Mouse (Mus musculus): Measurements from ENCODE around the gene Nol10. TPM values are rescaled to one million over a fixed set of nuclear protein-coding genes. Genes with fewer than 3 reads are reported as not detected.

Gene Nol10
- polyA plus RNA-seq, 1 experiment from 2014 or later, result 7.5 TPM

GRCm38 (mm10) chr12:17372696-17373095, 24.4 kb downstream of the Nol10 start:
- no peak overlapping the region for H3K4me3 ChIP-seq (ENCODE audit: low read depth, low read length)
- H3K36me3 ChIP-seq (ENCODE audit: control insufficient read depth, insufficient read depth), result peaks cover 14% of the 10 kb centered on the region; the same call in 1 of the 2 replicates
- H3K4me1 ChIP-seq (ENCODE audit: control insufficient read depth, low read depth, low read length), result no peaks in the 10 kb centered on the region
- ATAC-seq (ENCODE audit: low read depth), result no peak
- no peaks in the 10 kb centered on the region for H3K9me3 ChIP-seq (replicated peaks; ENCODE audit: control insufficient read depth, low read length)
- H3K9ac ChIP-seq (ENCODE audit: low read depth, low read length), result no peak overlapping the region
- H3K27me3 ChIP-seq (ENCODE audit: control insufficient read depth, insufficient read depth, low read depth, low read length), result no peaks in the 10 kb centered on the region
- 54% methylated on average over 3 of the region's 3 CpGs for WGBS (ENCODE audit: insufficient replicate concordance)
- no peak overlapping the region for H3K4me2 ChIP-seq (ENCODE audit: low read depth, low read length)
- H3K27ac ChIP-seq (ENCODE audit: low read length), result no peak overlapping the region

GRCm38 (mm10) chr12:17373470-17373975, 25.3 kb downstream of the Nol10 start:
- Histone ChIP-seq H3K4me2 (ENCODE audit: low read depth, low read length) (no peak overlapping the region), H3K4me3 (ENCODE audit: low read depth, low read length) (no peak overlapping the region), H3K9me3 (replicated peaks; ENCODE audit: control insufficient read depth, low read length) (no peaks in the 10 kb centered on the region), H3K27me3 (ENCODE audit: control insufficient read depth, insufficient read depth, low read depth, low read length) (no peaks in the 10 kb centered on the region), H3K36me3 (ENCODE audit: control insufficient read depth, insufficient read depth) (peaks cover 14% of the 10 kb centered on the region; the same call in 1 of the 2 replicates), H3K27ac (ENCODE audit: low read length) (no peak overlapping the region), H3K4me1 (ENCODE audit: control insufficient read depth, low read depth, low read length) (no peaks in the 10 kb centered on the region), H3K9ac (ENCODE audit: low read depth, low read length) (no peak overlapping the region)
- ATAC-seq (ENCODE audit: low read depth), result no peak
- 86% methylated on average over 5 of the region's 5 CpGs for WGBS (ENCODE audit: insufficient replicate concordance)

GRCm38 (mm10) chr12:17375243-17375642, 27.0 kb downstream of the Nol10 start:
- no peaks in the 10 kb centered on the region for H3K9me3 ChIP-seq (replicated peaks; ENCODE audit: control insufficient read depth, low read length)
- no peak for ATAC-seq (ENCODE audit: low read depth)
- no peaks in the 10 kb centered on the region for H3K27me3 ChIP-seq (ENCODE audit: control insufficient read depth, insufficient read depth, low read depth, low read length)
- no peaks in the 10 kb centered on the region for H3K4me1 ChIP-seq (ENCODE audit: control insufficient read depth, low read depth, low read length)
- no peak overlapping the region for H3K4me3 ChIP-seq (ENCODE audit: low read depth, low read length)
- no peak overlapping the region for H3K27ac ChIP-seq (ENCODE audit: low read length)
- H3K36me3 ChIP-seq (ENCODE audit: control insufficient read depth, insufficient read depth), result peaks cover 14% of the 10 kb centered on the region; the same call in 1 of the 2 replicates
- no peak overlapping the region for H3K4me2 ChIP-seq (ENCODE audit: low read depth, low read length)
- H3K9ac ChIP-seq (ENCODE audit: low read depth, low read length), result no peak overlapping the region
- 64% methylated on average over 4 of the region's 4 CpGs for WGBS (ENCODE audit: insufficient replicate concordance)

DNA sequence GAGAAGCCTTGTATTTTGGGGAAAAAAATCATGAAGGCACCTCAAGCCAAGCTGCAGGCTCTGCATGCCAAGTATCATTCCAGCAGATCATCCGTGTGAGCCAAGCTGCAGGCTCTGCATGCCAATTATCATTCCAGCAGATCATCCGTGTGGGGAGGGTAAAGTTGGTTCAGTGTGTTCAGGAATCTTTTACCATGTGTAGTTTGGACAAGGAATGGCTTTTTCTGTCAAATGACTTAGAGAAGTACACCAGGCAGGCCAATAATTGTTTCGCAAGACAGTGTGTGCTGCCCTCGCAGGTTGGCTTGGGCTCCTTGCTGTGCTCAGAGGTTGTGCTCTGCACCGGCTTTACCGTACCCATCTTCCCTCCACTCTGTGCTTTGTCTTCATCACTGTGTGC, 28.3 kb downstream of the Nol10 start:
- no peaks in the 10 kb centered on the region for H3K4me1 ChIP-seq (ENCODE audit: control insufficient read depth, low read depth, low read length)
- ATAC-seq (ENCODE audit: low read depth), result no peak
- H3K9ac ChIP-seq (ENCODE audit: low read depth, low read length), result no peak overlapping the region
- H3K27me3 ChIP-seq (ENCODE audit: control insufficient read depth, insufficient read depth, low read depth, low read length), result no peaks in the 10 kb centered on the region
- H3K4me2 ChIP-seq (ENCODE audit: low read depth, low read length), result no peak overlapping the region
- no peak overlapping the region for H3K27ac ChIP-seq (ENCODE audit: low read length)
- no peak overlapping the region for H3K4me3 ChIP-seq (ENCODE audit: low read depth, low read length)
- 81% methylated on average over 6 of the region's 6 CpGs for WGBS (ENCODE audit: insufficient replicate concordance)
- H3K9me3 ChIP-seq (replicated peaks; ENCODE audit: control insufficient read depth, low read length), result no peaks in the 10 kb centered on the region
- peaks cover 12% of the 10 kb centered on the region; the same call in 1 of the 2 replicates for H3K36me3 ChIP-seq (ENCODE audit: control insufficient read depth, insufficient read depth)

- Histone ChIP-seq H3K27me3 (ENCODE audit: control insufficient read depth, insufficient read depth, low read depth, low read length) (no peaks in the 10 kb centered on the region), H3K4me3 (ENCODE audit: low read depth, low read length) (no peak overlapping the region), H3K27ac (ENCODE audit: low read length) (no peak overlapping the region), H3K4me1 (ENCODE audit: control insufficient read depth, low read depth, low read length) (no peaks in the 10 kb centered on the region), H3K9ac (ENCODE audit: low read depth, low read length) (no peak overlapping the region), H3K4me2 (ENCODE audit: low read depth, low read length) (no peak overlapping the region), H3K36me3 (ENCODE audit: control insufficient read depth, insufficient read depth) (no peaks in the 10 kb centered on the region; the same call in 1 of the 2 replicates), H3K9me3 (replicated peaks; ENCODE audit: control insufficient read depth, low read length) (no peaks in the 10 kb centered on the region)
- WGBS (ENCODE audit: insufficient replicate concordance), result 77% methylated on average over 6 of the region's 6 CpGs
- ATAC-seq (ENCODE audit: low read depth), result no peak
Observed at GRCm38 (mm10) chr12:17380991-17381390, 32.7 kb downstream of the Nol10 start.

DNA sequence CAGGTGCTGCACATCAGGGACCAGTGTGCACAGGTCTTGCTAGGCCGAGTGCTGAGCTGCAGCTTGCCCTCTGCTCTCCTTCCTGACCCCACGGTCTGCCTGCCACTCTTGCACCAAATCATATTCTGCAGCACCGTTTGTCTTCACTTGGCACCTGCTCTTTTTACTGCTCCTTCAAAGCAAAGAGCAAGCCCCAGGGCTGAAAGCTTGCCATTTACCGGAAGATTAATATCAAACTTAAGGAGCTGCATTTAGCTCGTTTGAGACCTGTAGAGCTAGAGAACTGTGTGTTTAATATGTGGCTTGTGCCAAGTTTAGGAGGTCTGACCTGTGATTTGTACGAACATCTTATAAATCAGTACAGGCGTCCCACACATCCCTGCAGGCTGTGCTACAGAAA, 34.5 kb downstream of the Nol10 start:
- Histone ChIP-seq H3K4me1 (ENCODE audit: control insufficient read depth, low read depth, low read length) (no peaks in the 10 kb centered on the region), H3K9ac (ENCODE audit: low read depth, low read length) (no peak overlapping the region), H3K27me3 (ENCODE audit: control insufficient read depth, insufficient read depth, low read depth, low read length) (no peaks in the 10 kb centered on the region), H3K36me3 (ENCODE audit: control insufficient read depth, insufficient read depth) (no peaks in the 10 kb centered on the region; the same call in 1 of the 2 replicates), H3K9me3 (replicated peaks; ENCODE audit: control insufficient read depth, low read length) (no peaks in the 10 kb centered on the region), H3K27ac (ENCODE audit: low read length) (no peak overlapping the region), H3K4me2 (ENCODE audit: low read depth, low read length) (no peak overlapping the region), H3K4me3 (ENCODE audit: low read depth, low read length) (no peak overlapping the region)
- 72% methylated on average over 7 of the region's 7 CpGs for WGBS (ENCODE audit: insufficient replicate concordance)
- ATAC-seq (ENCODE audit: low read depth), result no peak

DNA sequence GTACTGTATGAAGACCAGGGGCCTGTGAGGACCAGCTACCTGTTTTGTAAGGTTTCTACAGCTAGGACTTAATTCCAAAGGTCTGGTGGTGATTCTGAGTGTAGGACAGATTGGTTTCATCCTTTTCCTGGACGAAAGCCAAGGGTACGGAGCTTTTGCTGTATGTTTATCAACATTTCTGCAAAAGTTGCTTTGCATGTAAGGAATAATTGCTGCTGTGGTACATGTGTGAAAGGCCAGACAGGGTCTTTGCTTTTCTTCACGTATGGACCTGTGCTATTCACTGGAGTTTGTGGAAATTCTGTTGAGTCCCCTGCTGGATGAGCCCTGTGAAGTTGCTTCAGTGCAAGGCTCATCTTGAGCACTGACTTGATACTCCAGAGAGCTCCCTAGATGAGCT, 38.6 kb downstream of the Nol10 start:
- H3K4me3 ChIP-seq (ENCODE audit: low read depth, low read length), result no peak overlapping the region
- H3K9ac ChIP-seq (ENCODE audit: low read depth, low read length), result no peak overlapping the region
- H3K36me3 ChIP-seq (ENCODE audit: control insufficient read depth, insufficient read depth), result no peaks in the 10 kb centered on the region; the same call in 1 of the 2 replicates
- H3K27ac ChIP-seq (ENCODE audit: low read length), result no peak overlapping the region
- no peak for ATAC-seq (ENCODE audit: low read depth)
- H3K4me2 ChIP-seq (ENCODE audit: low read depth, low read length), result no peak overlapping the region
- H3K4me1 ChIP-seq (ENCODE audit: control insufficient read depth, low read depth, low read length), result no peaks in the 10 kb centered on the region
- H3K27me3 ChIP-seq (ENCODE audit: control insufficient read depth, insufficient read depth, low read depth, low read length), result no peaks in the 10 kb centered on the region
- H3K9me3 ChIP-seq (replicated peaks; ENCODE audit: control insufficient read depth, low read length), result no peaks in the 10 kb centered on the region
- WGBS (ENCODE audit: insufficient replicate concordance), result 84% methylated on average over 3 of the region's 3 CpGs

- Histone ChIP-seq H3K4me3 (ENCODE audit: low read depth, low read length) (no peak overlapping the region), H3K9ac (ENCODE audit: low read depth, low read length) (no peak overlapping the region), H3K4me2 (ENCODE audit: low read depth, low read length) (no peak overlapping the region), H3K27ac (ENCODE audit: low read length) (no peak overlapping the region), H3K4me1 (ENCODE audit: control insufficient read depth, low read depth, low read length) (no peaks in the 10 kb centered on the region), H3K36me3 (ENCODE audit: control insufficient read depth, insufficient read depth) (no peaks in the 10 kb centered on the region; the same call in 1 of the 2 replicates), H3K27me3 (ENCODE audit: control insufficient read depth, insufficient read depth, low read depth, low read length) (no peaks in the 10 kb centered on the region), H3K9me3 (replicated peaks; ENCODE audit: control insufficient read depth, low read length) (no peaks in the 10 kb centered on the region)
- 63% methylated on average over 12 of the region's 12 CpGs for WGBS (ENCODE audit: insufficient replicate concordance)
- ATAC-seq (ENCODE audit: low read depth), result no peak
Observed at GRCm38 (mm10) chr12:17387332-17388135, 39.3 kb downstream of the Nol10 start.

DNA sequence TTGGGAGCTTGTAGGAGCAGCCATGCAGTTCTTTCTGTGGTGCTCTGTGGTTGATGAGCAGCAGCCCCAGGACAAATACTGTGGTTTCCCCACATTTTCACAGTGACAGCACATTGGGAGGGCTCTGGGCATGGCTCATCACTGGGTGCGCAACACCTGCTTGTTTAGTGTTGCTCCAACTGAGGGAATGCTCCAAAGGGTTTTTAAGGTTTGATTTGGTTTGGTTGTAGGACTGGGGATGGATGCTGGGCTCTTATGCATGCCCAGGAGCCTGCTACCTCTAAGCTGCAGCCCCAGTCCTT, 39.8 kb downstream of the Nol10 start:
- no peaks in the 10 kb centered on the region for H3K27me3 ChIP-seq (ENCODE audit: control insufficient read depth, insufficient read depth, low read depth, low read length)
- H3K9ac ChIP-seq (ENCODE audit: low read depth, low read length), result no peak overlapping the region
- no peaks in the 10 kb centered on the region for H3K4me1 ChIP-seq (ENCODE audit: control insufficient read depth, low read depth, low read length)
- no peaks in the 10 kb centered on the region for H3K9me3 ChIP-seq (replicated peaks; ENCODE audit: control insufficient read depth, low read length)
- H3K27ac ChIP-seq (ENCODE audit: low read length), result no peak overlapping the region
- no peak overlapping the region for H3K4me3 ChIP-seq (ENCODE audit: low read depth, low read length)
- H3K4me2 ChIP-seq (ENCODE audit: low read depth, low read length), result no peak overlapping the region
- 86% methylated on average over 1 of the region's 1 CpGs for WGBS (ENCODE audit: insufficient replicate concordance)
- no peak for ATAC-seq (ENCODE audit: low read depth)
- no peaks in the 10 kb centered on the region; the same call in 1 of the 2 replicates for H3K36me3 ChIP-seq (ENCODE audit: control insufficient read depth, insufficient read depth)

Data from liver, embryonic 16.5 days (tissue).